Mouse (Mus musculus) embryo, embryonic 11 days (tissue): ENCODE measurements around the gene Nuak2.
"Not testable (repeated sequence)": the region's sequence is repeated elsewhere in the genome, so short reads cannot be mapped to it uniquely, and the experiment has no call there.

Source experiments
- DNase-seq: peaks from one replicate; pipeline ENCODE4 v3.0.0-alpha.2; 2015

Gene Nuak2

GRCm38 (mm10) chr1:132315889-132316624 is at the start of gene Nuak2:
Nuak2 (plus strand) TSS chr1:132316126.
- DNase-seq = peak; percentile 96

DNA sequence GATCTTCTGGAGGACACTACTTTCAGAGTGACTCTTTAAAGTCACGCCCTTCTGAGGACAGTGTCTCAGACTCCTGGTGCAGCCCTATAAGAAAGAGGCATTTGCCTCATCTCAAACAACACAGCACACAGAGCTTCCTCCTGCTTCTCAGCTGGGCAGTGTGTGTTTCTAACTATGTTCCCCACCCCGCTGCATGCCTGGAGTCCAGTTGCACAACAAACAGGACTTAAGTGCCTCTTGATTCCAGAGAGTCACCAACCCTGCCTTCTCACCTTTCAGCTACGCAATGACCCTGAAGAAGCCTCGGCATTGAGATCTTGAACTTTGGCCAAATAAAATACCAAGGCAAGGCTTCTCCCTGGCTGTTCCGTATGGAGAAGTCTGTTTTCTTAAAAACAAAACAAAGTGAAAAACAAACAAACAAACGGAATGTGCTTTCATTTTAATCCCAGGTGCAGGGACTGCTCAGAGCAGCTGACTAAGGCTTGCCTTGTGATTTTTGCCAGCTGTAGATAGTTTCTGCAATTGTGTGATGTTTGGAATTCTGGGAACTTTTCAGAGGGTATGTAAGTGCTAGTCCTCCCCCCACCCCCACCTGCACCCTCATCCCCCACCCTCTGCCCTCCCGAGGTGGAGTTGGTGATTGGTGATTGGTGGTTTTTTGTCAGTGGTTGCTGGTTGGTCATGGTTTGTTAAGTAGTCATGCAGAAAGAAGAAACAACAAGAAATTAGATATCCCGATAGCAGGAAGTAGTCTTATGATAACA is 49.0 kb upstream of the Nuak2 start:
- DNase-seq = peak; percentile 22

GRCm38 (mm10) chr1:132267959-132268358 is 48.0 kb upstream of the Nuak2 start:
- DNase-seq = no peak

- no peak for DNase-seq
Observed at GRCm38 (mm10) chr1:132268418-132269060, 47.4 kb upstream of the Nuak2 start.

DNA sequence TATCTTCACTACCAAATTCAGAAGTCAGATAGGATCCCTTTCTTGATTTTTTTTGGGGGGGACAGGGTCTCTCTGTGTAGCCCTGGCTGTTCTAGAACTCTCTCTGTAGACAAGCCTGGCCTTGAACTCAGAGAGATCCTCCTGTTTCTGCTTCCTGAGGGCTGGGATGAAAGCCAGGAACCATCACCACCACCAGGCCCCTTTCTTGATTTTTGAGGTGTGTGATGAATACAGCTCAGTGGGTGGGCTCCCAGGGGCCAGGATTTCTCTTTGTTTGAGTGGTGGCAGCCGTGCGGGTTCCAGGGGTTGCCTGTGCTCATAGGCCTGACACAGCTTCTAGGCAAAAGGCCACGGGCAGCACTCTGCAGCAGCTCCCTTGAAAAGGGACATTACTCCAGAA is 44.7 kb upstream of the Nuak2 start:
- no peak for DNase-seq

DNA sequence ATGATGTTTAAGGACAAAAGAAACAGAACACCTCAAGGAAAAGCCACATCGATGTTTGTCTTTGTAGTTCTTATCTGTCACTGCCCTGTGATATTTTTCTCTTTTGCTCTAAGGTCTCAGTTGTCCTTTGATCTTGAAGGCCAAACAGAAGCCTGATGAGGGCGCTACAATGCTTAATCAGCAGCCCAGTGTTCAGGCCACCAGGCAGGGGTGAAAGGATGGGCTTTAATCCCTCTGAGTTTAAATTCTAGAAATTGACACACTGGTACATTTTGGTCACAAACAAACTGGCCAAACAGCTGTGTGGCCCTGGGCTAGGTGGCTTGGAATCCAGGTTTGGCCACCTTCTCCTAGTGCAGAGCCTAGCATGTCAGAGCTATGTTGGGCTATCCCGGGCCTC is 39.2 kb upstream of the Nuak2 start:
- no peak for DNase-seq

DNA sequence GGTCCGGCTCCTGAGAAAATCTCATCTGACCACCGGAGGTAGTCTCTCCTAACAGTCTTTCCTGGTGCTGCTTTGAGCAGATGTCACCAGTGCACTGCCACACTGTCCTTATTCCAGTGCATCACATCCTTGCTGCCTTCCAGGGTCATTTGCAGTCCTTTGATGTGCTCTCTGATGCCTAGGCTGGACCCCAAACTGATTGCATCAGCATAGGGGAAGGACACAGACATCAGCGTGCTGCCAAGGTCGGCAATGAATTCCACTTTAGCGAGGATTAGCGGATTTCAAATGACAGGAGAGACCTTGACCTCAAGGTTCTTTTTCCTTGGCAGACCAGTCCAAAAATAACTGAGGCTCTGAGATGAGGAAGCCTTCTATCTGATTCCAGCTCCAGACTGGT is 38.8 kb upstream of the Nuak2 start:
- no peak for DNase-seq

DNA sequence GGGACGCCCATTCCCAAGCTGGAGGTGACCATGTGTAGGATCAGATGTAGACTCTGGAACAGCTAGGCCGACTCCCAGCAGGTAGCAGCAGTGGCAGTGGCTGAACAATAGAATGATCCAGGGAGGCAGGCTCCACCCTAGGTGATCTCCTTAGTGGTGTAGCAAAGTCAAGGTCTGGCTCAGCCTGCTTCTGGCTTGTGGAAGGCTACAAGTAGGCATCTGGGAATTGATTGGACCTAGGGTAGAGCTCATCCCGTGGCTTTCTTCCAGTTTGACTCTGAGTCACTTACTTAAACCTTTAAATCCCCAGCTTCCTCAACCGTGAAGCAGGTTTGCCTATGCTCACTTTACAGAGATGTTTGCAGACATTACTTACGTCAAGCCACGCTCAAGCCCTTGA is 35.3 kb upstream of the Nuak2 start:
- not testable (repeated sequence) for DNase-seq

- no peak for DNase-seq
Observed at GRCm38 (mm10) chr1:132281523-132282176, 34.3 kb upstream of the Nuak2 start.

- no peak for DNase-seq
Observed at GRCm38 (mm10) chr1:132282177-132282536, 33.8 kb upstream of the Nuak2 start.

GRCm38 (mm10) chr1:132283018-132283417 is 32.9 kb upstream of the Nuak2 start:
- no peak for DNase-seq

DNA sequence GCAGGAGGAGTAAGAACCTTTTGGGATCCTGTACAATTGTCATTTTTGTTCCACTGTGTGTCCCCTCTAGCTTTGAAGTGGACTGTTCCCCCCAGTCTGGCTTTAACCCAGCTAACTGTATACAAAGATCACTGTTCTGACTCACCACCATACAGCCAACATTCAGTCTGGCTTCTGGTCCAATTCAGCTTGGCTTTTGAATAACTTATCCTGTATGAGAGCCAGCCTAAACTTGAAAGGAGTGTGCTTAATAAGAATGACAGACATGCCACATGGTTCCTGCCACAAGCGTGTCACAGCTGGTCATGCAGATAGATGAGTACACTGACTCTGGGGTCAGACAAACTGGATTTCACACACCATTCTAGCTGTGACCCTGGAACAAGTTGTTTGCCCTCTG is 29.2 kb upstream of the Nuak2 start:
- DNase-seq = no peak

- DNase-seq = no peak
Observed at GRCm38 (mm10) chr1:132287445-132287844, 28.5 kb upstream of the Nuak2 start.

DNA sequence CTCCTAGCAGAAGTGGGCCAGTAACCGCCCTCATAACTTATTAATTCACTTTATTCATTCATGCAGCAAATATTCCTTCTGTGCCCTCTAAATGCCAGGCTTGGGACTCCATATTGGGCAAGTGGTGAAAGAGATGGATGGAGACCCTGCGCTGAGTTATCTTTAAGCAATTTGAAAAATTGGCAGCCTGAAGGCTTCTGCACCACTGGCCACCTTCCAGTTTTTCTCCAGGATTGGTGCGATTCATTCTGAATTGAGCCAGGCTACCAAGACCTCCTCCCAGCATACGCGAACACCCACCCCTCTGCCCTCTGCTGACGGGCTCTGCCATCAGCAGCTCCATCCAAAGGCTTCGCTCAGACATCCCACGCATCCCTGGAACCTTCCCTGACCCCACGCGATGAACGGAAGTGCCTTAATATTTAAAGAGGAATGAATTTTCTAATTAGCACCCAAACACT is 27.9 kb upstream of the Nuak2 start:
- DNase-seq = no peak

DNA sequence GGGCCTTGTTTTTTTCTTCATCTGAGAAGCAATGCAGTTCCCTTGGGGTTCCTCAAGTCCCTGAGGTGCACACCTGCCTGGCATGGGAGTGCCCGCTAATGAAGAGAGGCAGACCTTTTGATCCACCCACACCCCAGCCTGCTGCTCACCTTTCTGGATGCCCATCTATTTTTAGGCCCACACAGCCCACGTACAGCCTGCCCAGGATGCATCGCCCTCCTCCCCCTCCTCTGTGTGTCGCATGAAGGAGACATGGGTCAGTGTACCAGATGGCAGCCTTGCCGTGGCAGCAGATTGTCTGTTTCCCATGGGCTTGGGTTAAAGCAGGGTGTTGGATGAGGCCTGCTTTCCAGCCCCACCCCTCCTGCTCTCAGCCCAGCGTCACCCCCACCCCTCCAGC is 26.0 kb upstream of the Nuak2 start:
- no peak for DNase-seq

GRCm38 (mm10) chr1:132290921-132291675 is 24.8 kb upstream of the Nuak2 start:
- peak; percentile 56 for DNase-seq

- DNase-seq = no peak
Observed at GRCm38 (mm10) chr1:132291706-132292105, 24.2 kb upstream of the Nuak2 start.

DNA sequence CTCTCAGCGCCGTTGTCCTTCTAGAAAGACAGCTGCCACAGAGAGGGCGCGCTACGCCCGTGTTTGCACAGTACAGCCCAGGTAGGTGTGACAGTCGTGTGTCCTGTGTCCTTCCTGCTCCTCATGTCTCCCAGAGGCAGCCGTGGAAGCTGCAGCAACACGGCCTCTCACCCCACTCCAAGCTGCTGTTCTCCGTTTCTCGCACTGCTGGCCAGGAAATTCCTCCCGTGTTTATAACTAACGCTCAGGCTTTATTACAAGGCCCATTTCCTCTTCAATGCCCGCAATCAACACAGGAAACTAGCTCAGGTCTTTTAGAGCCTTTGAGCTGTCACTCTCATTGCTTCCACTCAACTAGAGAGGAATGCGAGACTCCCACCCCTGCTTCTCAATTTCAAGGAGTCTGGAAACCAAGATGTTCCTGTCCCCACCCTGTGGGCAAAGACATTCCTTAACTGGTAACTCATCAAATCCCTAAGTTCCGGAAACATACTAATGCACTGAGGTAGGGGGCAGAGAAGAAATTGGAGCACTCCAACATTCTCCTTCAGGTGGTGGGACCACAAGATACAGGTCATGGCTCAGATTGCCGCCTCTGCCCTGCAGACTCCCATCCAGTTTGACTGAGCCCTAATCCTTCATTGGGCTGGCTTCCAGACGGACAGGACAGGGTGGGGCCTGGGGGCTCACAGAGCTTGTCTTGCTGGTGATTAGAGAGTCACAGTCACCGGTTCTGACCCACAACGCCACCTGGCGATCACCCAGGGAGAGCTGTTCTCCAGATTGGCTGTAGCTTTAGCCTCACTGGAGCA is 23.4 kb upstream of the Nuak2 start:
- DNase-seq = no peak

- DNase-seq = no peak
Observed at GRCm38 (mm10) chr1:132295506-132295905, 20.4 kb upstream of the Nuak2 start.

- no peak for DNase-seq
Observed at GRCm38 (mm10) chr1:132296051-132296450, 19.9 kb upstream of the Nuak2 start.

DNA sequence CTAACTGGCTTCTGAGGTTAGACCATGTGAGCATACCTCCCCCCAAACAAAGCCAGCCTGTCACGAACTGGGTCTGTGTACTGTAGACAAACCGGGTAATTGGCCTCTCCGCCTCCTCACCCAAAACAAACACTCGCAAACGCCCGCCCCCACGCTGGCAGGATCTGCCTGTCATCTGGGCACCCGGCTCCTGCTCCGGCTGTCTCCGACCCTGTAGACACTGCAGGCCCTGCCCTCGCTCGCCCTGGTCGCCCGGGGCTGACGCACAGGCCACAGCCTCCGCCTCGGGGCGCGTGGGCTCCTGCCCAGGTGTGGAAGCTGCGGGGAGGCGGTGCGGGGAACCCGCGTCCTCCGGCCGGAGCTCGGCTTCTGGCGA is 17.5 kb upstream of the Nuak2 start, which contains the start of gene Klhdc8a:
Gene Klhdc8a (plus strand): TSS at position 202 of the 376 bp plus-strand sequence.
- DNase-seq = peak; percentile 65
